Mouse (Mus musculus) lung, adult 2 months (tissue): ENCODE measurements at regions not wholly inside any gene's neighbourhood (a gene's known extent, or its start where the extent isn't known, plus 50 kb on each side); places are given as distances from the start of the nearest gene placed in this dataset.

Source experiments
- CTCF ChIP-seq: fragments of 200-500 bp; IDR thresholded peaks from 2 replicates; pipeline ENCODE4 v1.5.1; 2011; ENCODE audit warnings: mild to moderate bottlenecking, low read length, control low read depth; ENCODE audit not compliant: insufficient read depth
- POLR2A ChIP-seq: fragments of 200-500 bp; IDR thresholded peaks from 2 replicates; pipeline ENCODE4 v1.6.1; 2011; ENCODE audit warnings: low read depth, mild to moderate bottlenecking, control low read depth, low read length, borderline replicate concordance; ENCODE audit errors: extremely low read depth

GRCm38 (mm10) chr15:10831106-10831505 is 116.7 kb upstream of the Rai14 start:
- TF ChIP-seq CTCF (no peak), POLR2A (no peak)
